Mouse (Mus musculus) right cerebral cortex, adult 2 months (tissue): ENCODE results near the gene Ccdc148.

Source experiments
- DNase-seq, 2 experiments: peaks; one replicate each; pipeline ENCODE4 v3.0.0; 2021 to 2022; ENCODE audit warnings: low spot score in 2 of 2

Gene Ccdc148

DNA sequence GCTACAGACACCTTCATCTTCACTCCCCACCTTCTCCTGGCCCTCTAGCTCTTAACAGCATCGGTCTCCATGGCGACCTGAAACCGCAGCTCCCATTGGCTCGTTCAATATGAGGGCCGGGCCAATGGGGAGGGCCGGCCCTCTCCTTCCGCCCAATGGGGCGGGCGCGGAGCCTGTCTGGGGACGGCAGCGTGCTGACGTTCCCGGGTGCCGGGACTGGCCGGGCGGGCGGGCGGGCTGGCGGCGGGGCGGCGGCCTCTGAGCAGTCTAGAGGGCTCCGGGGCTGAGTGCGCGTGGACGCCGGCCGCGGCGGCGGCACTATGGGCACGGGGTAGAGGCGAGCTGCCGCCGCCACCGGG lies at the start of gene Ccdc148, which contains the start of gene Pkp4:
Gene Ccdc148, minus strand, starts transcription at position 79 of the 359 bp plus-strand sequence.
Gene Pkp4, plus strand, starts transcription at position 246 of the 359 bp plus-strand sequence.
- DNase-seq: peak; percentile 91 to 92

DNA sequence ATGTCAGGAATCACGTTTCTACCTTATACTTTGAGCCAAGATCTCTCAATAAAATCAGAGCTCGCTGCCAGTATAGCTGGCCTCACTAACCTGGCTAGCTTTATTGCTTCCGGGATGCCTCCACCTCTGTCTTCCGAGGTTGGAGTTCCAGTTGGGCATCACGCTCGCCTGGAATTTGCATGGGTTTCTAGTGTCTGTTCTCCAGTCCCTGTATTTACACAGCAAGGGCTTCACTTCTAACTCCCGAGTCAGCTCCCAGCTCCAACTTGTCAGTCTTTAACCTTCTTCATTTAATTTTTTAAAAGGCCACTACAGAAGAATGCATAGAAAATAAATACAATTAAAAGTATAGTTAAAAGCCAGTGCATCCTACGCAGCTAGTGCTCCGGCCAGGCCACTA lies 47.8 kb upstream of the Ccdc148 start:
- DNase-seq: no peak

DNA sequence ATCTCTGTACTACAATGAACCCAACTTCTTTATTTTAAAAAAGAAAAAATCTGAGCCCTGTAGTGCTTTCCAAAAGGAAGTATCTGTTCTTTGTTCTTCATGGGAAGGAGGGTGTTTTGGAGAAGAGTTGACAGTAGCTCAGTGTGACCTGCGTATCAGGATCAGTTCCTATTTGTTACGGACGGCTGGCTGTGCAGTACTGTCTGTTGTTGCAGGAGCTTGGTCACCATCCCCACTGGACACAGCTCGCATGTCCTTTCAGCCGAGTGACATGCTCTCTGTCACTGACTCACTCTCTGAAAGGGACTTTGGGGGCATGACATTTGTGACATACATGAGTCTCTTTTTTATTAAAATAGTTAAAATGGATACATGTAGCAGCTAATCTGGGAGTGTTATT lies 47.2 kb upstream of the Ccdc148 start:
- no peak for DNase-seq

GRCm38 (mm10) chr2:59207240-59207639 lies 46.8 kb upstream of the Ccdc148 start:
- DNase-seq: no peak

- DNase-seq: no peak
These were observed 45.7 kb upstream of the Ccdc148 start for GRCm38 (mm10) chr2:59206190-59206589.

DNA sequence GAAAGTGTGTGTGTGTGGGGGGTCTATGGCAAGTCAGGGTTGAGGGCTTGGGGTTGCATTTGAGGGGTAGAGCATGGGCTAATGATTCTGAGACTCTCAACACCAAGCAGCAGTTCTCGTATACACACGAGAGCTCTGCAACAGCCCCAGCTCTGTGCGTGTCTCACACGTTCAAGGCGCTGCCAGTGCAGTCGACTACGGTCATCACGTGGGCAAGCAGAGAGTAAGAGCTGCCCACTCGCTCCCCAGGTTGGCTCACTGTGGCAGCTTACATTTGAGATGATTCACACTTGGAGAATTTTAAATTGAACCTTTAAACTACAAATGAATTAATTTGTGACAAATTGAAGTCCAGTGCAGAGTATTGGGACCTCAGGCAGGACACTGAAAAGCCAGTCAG lies 44.6 kb upstream of the Ccdc148 start:
- peak; percentile 41 to 68 for DNase-seq

DNA sequence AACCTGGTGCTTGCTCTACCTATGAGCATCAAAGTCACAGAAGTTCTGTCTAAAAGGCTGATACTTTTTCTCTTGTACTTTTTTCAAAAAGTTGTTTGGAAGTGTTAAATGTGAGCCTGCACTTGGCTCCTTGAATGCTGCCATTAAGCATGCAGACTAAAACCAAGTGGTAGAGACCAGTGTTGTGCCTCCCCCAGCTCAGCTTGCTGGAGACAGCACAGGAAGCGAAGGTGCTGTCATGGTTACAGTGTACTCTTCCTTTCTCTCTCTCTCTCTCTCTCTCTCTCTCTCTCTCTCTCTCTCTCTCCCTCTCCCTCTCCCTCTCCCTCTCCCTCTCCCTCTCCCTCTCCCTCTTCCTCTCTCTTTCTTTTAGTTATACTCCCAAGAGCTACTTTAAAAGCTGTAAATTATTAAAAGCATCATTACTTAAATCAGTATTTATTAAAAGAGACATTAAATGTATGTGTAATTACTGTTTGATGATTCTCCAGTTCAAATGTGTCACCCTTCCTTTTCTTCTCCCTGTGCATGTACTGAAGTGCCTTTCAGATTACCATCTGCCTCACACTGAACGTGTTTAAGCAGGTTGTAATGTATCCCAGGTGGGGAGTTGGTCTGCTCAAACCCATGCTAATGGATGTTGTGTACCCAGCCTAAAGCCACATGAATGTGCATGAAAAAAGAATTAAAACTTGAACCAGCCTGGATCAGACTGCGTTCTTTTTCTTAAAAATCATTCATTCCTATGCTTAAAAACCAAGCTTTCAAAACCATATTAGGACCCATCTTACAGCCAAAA lies 43.3 kb upstream of the Ccdc148 start:
- DNase-seq: no peak

DNA sequence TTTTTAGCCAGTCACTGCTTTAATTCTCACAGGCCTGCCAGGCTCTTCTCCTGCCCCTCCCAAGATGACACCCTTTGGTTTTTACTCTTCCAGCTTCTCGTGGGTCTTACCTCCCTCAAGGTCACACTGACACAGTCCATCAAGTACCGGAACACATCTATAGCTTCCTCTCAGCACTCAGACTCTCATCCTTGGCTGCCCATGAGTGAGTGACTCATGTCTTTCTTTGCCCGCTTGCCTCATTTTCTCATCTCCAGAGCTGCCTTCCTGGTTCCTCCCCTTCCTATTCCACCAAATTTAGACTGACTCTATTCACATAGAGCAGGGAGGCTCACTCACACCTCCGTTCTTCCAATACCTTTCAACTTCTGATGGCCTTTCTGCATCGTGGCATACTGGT lies 42.4 kb upstream of the Ccdc148 start:
- no peak for DNase-seq

GRCm38 (mm10) chr2:59200511-59200910 lies 40.0 kb upstream of the Ccdc148 start:
- no peak for DNase-seq

GRCm38 (mm10) chr2:59199476-59199976 lies 39.0 kb upstream of the Ccdc148 start:
- DNase-seq: no peak

DNA sequence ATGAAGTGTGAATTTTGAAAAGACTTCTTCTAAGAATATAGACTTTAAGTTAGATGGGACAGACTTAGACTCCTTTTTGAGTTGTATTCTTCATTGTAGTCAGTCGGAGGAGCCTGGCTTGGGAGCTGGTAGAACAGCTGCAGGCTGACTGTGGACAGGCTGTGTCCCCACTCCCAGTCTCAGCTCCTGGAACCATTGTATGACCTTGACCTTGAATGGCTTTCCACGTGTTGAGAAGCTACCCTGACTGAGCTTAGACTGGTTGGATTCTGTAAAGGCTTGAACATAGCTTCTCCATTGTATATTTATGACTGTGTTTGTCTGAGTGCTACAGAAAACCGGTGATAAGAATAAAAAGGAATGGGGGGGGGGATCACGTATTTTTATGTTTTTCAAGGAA lies 36.7 kb upstream of the Ccdc148 start:
- no peak for DNase-seq

GRCm38 (mm10) chr2:59193117-59193516 lies 32.6 kb upstream of the Ccdc148 start:
- DNase-seq: no peak

GRCm38 (mm10) chr2:59191466-59191865 lies 31.0 kb upstream of the Ccdc148 start:
- DNase-seq: no peak

- DNase-seq: no peak
These were observed 29.7 kb upstream of the Ccdc148 start for GRCm38 (mm10) chr2:59190186-59190585.

GRCm38 (mm10) chr2:59189661-59190185 lies 29.2 kb upstream of the Ccdc148 start:
- no peak for DNase-seq

- no peak for DNase-seq
These were observed 27.8 kb upstream of the Ccdc148 start for GRCm38 (mm10) chr2:59188306-59188705.

GRCm38 (mm10) chr2:59186966-59187365 lies 26.5 kb upstream of the Ccdc148 start:
- DNase-seq: no peak

DNA sequence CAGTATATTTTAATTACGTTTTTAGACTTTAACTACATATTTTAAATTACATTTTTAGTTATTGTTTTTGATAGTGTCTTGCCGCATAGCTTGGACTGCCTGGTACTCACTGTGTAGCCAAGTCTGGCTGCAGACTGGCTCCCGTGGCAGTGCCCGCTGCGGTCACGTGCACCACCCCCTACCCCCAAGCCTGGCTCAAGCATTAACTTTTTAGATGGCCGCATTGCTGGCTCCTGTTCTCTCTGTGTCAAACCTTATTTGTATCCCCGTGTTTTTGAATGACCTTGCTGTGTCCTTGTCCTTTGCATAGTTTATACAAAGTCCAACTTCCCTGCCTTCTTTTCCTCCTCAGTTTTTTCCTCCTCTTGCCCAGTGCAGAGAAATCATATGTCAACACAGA lies 25.6 kb upstream of the Ccdc148 start:
- no peak for DNase-seq

GRCm38 (mm10) chr2:59184107-59185064 lies 23.9 kb upstream of the Ccdc148 start:
- DNase-seq: no peak

DNA sequence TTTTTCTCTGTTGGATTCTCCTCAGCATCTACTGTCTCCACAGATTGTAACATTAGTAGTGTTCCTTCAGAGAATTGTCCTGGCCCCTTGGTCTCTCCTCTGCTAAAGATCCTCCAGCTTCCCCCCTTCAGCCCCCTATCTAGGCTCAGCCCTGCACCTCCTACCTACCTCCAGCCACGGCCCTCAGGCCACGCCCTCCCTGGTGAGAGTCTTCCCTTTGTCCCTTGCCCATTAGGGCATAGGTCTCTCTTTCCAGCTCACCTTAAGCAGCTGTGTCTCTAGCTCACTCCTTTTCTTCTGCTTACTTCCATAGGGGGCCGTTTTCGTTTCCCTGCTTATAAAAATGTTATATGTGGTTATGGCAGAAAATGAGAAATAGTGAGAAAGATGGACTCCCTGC lies 23.1 kb upstream of the Ccdc148 start:
- no peak for DNase-seq

- DNase-seq: no peak
These were observed 21.0 kb upstream of the Ccdc148 start for GRCm38 (mm10) chr2:59181321-59182113.
